Mouse (Mus musculus): ENCODE results near the gene Plpp1. TPM values are rescaled to one million over a fixed set of nuclear protein-coding genes. Genes with fewer than 3 reads are reported as not detected.

Plpp1 gene
- polyA plus RNA-seq, 1 experiment from 2014 or later = 34.4 TPM

- 79% methylated on average over 11 of the region's 11 CpGs for WGBS
- Histone ChIP-seq H3K4me3 (no peak overlapping the region), H3K27ac (no peak overlapping the region), H3K4me1 (no peaks in the 10 kb centered on the region), H3K9ac (no peak overlapping the region), H3K4me2 (replicated peaks) (no peak overlapping the region), H3K27me3 (no peaks in the 10 kb centered on the region), H3K9me3 (no peaks in the 10 kb centered on the region), H3K36me3 (peaks cover 84% of the 10 kb centered on the region)
- no peak for ATAC-seq (ENCODE audit: insufficient number of reproducible peaks, insufficient read depth, low FRiP score, low TSS enrichment)
Measured at GRCm38 (mm10) chr13:112870039-112870690, 69.6 kb downstream of the Plpp1 start.

DNA sequence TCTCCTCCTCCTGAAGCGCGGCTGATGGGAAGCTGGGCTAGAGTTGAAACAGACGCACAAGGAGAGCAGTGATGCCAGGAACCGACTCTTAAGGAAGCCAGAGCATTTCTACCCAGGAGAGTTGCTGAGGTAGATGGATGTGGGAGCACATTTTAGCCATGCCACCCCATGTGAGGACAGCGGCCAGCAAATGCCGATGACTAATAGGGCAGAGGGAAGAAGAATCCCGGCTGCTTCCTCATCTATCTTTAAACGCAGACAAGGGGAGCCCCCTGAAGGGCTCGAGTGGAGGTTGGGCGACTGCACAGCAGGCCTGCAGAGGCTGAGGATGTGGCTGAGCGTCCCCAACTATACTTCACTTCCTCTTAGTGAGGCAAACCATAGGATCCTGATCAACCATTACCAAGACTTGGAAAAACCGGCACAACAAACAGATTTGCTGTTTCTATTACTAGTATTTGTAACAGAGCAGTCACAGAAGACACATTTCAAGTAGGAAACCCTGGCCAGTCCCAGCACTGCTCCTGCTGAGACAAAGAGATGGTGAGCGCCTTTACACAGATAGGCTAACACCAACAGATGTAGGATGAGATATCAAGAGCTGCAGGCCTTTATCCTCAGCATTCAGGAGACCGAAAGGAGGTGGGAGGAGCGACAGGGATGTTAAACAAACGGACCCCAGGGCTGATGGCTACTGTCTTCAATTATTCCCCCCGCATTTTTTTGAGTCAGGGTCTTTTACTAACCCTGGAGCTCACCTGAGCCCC lies 71.1 kb downstream of the Plpp1 start:
- Histone ChIP-seq H3K36me3 (peaks cover 74% of the 10 kb centered on the region), H3K9ac (no peak overlapping the region), H3K4me2 (replicated peaks) (no peak overlapping the region), H3K27me3 (no peaks in the 10 kb centered on the region), H3K4me1 (no peaks in the 10 kb centered on the region), H3K27ac (no peak overlapping the region), H3K9me3 (no peaks in the 10 kb centered on the region), H3K4me3 (no peak overlapping the region)
- ATAC-seq (ENCODE audit: insufficient number of reproducible peaks, insufficient read depth, low FRiP score, low TSS enrichment) = no peak
- WGBS = 81% methylated on average over 17 of the region's 17 CpGs

GRCm38 (mm10) chr13:112887234-112887633 lies 86.6 kb downstream of the Plpp1 start:
- H3K4me1 ChIP-seq = no peaks in the 10 kb centered on the region
- peaks cover 70% of the 10 kb centered on the region for H3K36me3 ChIP-seq
- ATAC-seq (ENCODE audit: insufficient number of reproducible peaks, insufficient read depth, low FRiP score, low TSS enrichment) = no peak
- H3K4me3 ChIP-seq = no peak overlapping the region
- no peaks in the 10 kb centered on the region for H3K27me3 ChIP-seq
- H3K4me2 ChIP-seq (replicated peaks) = no peak overlapping the region
- 90% methylated on average over 12 of the region's 12 CpGs for WGBS
- H3K9ac ChIP-seq = no peak overlapping the region
- H3K27ac ChIP-seq = no peak overlapping the region
- no peaks in the 10 kb centered on the region for H3K9me3 ChIP-seq

DNA sequence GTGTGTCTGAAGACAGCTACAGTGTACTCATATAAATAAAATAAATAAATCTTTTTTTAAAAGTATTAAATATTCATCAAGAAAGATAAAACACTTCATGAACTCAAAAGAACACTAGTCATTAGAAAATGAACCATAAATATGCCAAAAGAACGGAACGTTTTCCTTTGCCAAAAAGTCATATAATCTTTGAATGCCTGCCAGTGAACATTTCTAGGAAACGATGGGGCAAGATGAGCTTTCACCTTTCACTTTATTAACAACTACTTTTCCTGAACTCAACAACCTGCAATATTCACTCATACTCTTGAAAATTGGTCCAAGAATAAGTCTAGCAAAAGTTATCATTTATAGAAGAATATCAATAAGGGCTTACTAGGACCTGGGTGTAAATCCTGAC lies 101.6 kb downstream of the Plpp1 start:
- Histone ChIP-seq H3K9ac (no peak overlapping the region), H3K4me2 (replicated peaks) (no peak overlapping the region), H3K4me3 (no peak overlapping the region), H3K27ac (no peak overlapping the region), H3K4me1 (no peaks in the 10 kb centered on the region), H3K36me3 (peaks cover 49% of the 10 kb centered on the region), H3K9me3 (no peaks in the 10 kb centered on the region), H3K27me3 (no peaks in the 10 kb centered on the region)
- no peak for ATAC-seq (ENCODE audit: insufficient number of reproducible peaks, insufficient read depth, low FRiP score, low TSS enrichment)
- 96% methylated on average over 3 of the region's 3 CpGs for WGBS

DNA sequence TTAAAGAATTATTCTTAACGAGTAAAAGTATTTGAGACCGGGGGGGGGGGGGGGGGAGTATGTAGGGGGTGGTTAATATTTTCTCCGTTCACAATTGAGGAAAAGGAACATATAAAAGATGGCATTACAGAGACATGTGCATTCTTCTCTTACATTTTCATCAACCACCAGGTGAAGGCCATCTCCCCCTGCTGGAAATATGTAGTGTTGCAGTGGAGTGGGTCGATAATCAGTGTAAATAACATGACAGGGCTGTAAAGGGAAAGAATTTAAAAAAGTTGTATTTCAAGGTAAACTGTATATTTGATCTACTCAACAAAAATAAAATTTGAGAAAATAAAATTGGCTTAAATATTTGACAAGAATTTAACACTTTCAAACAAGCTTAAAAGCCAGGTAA lies 109.1 kb downstream of the Plpp1 start:
- no peaks in the 10 kb centered on the region for H3K9me3 ChIP-seq
- 62% methylated on average over 4 of the region's 4 CpGs for WGBS
- no peaks in the 10 kb centered on the region for H3K4me1 ChIP-seq
- no peaks in the 10 kb centered on the region for H3K27me3 ChIP-seq
- no peak overlapping the region for H3K27ac ChIP-seq
- peaks cover 37% of the 10 kb centered on the region for H3K36me3 ChIP-seq
- no peak overlapping the region for H3K4me2 ChIP-seq (replicated peaks)
- H3K9ac ChIP-seq = no peak overlapping the region
- ATAC-seq (ENCODE audit: insufficient number of reproducible peaks, insufficient read depth, low FRiP score, low TSS enrichment) = no peak
- no peak overlapping the region for H3K4me3 ChIP-seq

GRCm38 (mm10) chr13:112910434-112910833 lies 109.8 kb downstream of the Plpp1 start:
- H3K27ac ChIP-seq = no peak overlapping the region
- no peak overlapping the region for H3K4me2 ChIP-seq (replicated peaks)
- H3K36me3 ChIP-seq = peaks cover 35% of the 10 kb centered on the region
- 88% methylated on average over 4 of the region's 4 CpGs for WGBS
- H3K9ac ChIP-seq = no peak overlapping the region
- H3K27me3 ChIP-seq = no peaks in the 10 kb centered on the region
- no peaks in the 10 kb centered on the region for H3K4me1 ChIP-seq
- no peaks in the 10 kb centered on the region for H3K9me3 ChIP-seq
- no peak for ATAC-seq (ENCODE audit: insufficient number of reproducible peaks, insufficient read depth, low FRiP score, low TSS enrichment)
- H3K4me3 ChIP-seq = no peak overlapping the region

Other genes starting within 250 kb of the Plpp1 start
- gene Il31ra, start 206.4 kb upstream of the Plpp1 start, polyA plus RNA-seq (2016; fragmentation: Nextera tagmentation; extraction: Ambion mirVana) = 0.08 TPM in 2 replicates
- gene Ddx4, start 148.3 kb upstream of the Plpp1 start, polyA plus RNA-seq (2016; fragmentation: Nextera tagmentation; extraction: Ambion mirVana) = 0.62 and 0.92 TPM in 2 replicates
- gene Slc38a9, start 140.0 kb upstream of the Plpp1 start, polyA plus RNA-seq (2016; fragmentation: Nextera tagmentation; extraction: Ambion mirVana) = 18.3 and 19.1 TPM in 2 replicates
- 92.6 and 93.6 TPM in 2 replicates for gene Mtrex, start 126.6 kb downstream of the Plpp1 start, polyA plus RNA-seq (2016; fragmentation: Nextera tagmentation; extraction: Ambion mirVana)
- gene Dhx29, start 126.7 kb downstream of the Plpp1 start, polyA plus RNA-seq (2016; fragmentation: Nextera tagmentation; extraction: Ambion mirVana) = 40.9 and 42.9 TPM in 2 replicates
- gene Ccno, start 187.0 kb downstream of the Plpp1 start, polyA plus RNA-seq (2016; fragmentation: Nextera tagmentation; extraction: Ambion mirVana) = 0.53 and 0.79 TPM in 2 replicates
- 0.24 and 0.26 TPM in 2 replicates for gene Mcidas, start 193.1 kb downstream of the Plpp1 start, polyA plus RNA-seq (2016; fragmentation: Nextera tagmentation; extraction: Ambion mirVana)
- not detected in 2 replicates for gene Cdc20b, start 234.3 kb downstream of the Plpp1 start, polyA plus RNA-seq (2016; fragmentation: Nextera tagmentation; extraction: Ambion mirVana)
- gene Gpx8, start 245.6 kb downstream of the Plpp1 start, polyA plus RNA-seq (2016; fragmentation: Nextera tagmentation; extraction: Ambion mirVana) = 152 and 164 TPM in 2 replicates